Mouse (Mus musculus) forebrain, embryonic 15.5 days (tissue): ENCODE data around the gene Ciapin1. TPM values are rescaled to one million over a fixed set of nuclear protein-coding genes. Genes with fewer than 3 reads are reported as not detected.
"Not testable (repeated sequence)": the region's sequence is repeated elsewhere in the genome, so short reads cannot be mapped to it uniquely, and the experiment has no call there.

Experiments
- ATAC-seq: fragments of 200-750 bp; cut with Nextera tagmentation; replicated peaks from 2 replicates; pipeline ENCODE4 v1.8.0; 2017; ENCODE audit warnings: mild to moderate bottlenecking, moderate TSS enrichment, moderate library complexity
- H3K27ac ChIP-seq: fragments of 300-500 bp; sonication (generic); replicated peaks from 2 replicates; pipeline ENCODE4 v1.5.1; 2015; ENCODE audit warnings: mild to moderate bottlenecking, inconsistent platforms
- H3K27me3 ChIP-seq: fragments of 300-500 bp; sonication (generic); 2 replicates; pipeline ENCODE4 v1.6.1; 2015; ENCODE audit warnings: inconsistent platforms
- H3K36me3 ChIP-seq: fragments of 300-500 bp; sonication (generic); 2 replicates; pipeline ENCODE4 v1.6.1; 2015; ENCODE audit warnings: mild to moderate bottlenecking, inconsistent platforms
- H3K4me1 ChIP-seq: fragments of 300-500 bp; sonication (generic); 2 replicates; pipeline ENCODE4 v1.6.1; 2015; ENCODE audit warnings: inconsistent platforms
- H3K4me2 ChIP-seq: fragments of 300-500 bp; sonication (generic); replicated peaks from 2 replicates; pipeline ENCODE4 v1.6.1; 2015; ENCODE audit warnings: mild to moderate bottlenecking, inconsistent platforms
- H3K4me3 ChIP-seq: fragments of 300-500 bp; sonication (generic); 2 replicates; pipeline ENCODE4 v1.5.1; 2015; ENCODE audit warnings: mild to moderate bottlenecking, inconsistent platforms
- H3K9ac ChIP-seq: fragments of 300-500 bp; sonication (generic); replicated peaks from 2 replicates; pipeline ENCODE4 v1.6.1; 2015; ENCODE audit warnings: mild to moderate bottlenecking, inconsistent platforms
- H3K9me3 ChIP-seq: fragments of 300-500 bp; sonication (generic); 2 replicates; pipeline ENCODE4 v1.6.1; 2016; ENCODE audit warnings: inconsistent platforms
- WGBS: fragments of 180-500 bp; shearing (Covaris S2); methylation state at CpG from one replicate; pipeline ENCODE4 v1.1.7; 2015; ENCODE audit warnings: mixed read lengths; 5-methylcytosine and 5-hydroxymethylcytosine counted together
- polyA plus RNA-seq: library from polyadenylated mRNA; unstranded; fragments of >200 nt; fragmentation: Nextera tagmentation; extraction: Ambion mirVana; gene quantifications from 2 replicates; pipeline ENCODE4 v1.2.1, GENCODE M21; 2015

The Ciapin1 gene
- polyA plus RNA-seq, 1 experiment from 2014 or later: 145 TPM

GRCm38 (mm10) chr8:94850049-94850448 is 11.9 kb upstream of the Ciapin1 start:
- H3K4me1 ChIP-seq: no peaks in the 10 kb centered on the region
- no peak overlapping the region for H3K9ac ChIP-seq
- no peaks in the 10 kb centered on the region for H3K9me3 ChIP-seq
- no peak overlapping the region for H3K4me3 ChIP-seq
- H3K27ac ChIP-seq: no peak overlapping the region
- H3K27me3 ChIP-seq: no peaks in the 10 kb centered on the region
- no peak overlapping the region for H3K4me2 ChIP-seq
- no peak for ATAC-seq
- H3K36me3 ChIP-seq: peaks cover 61% of the 10 kb centered on the region
- 92% methylated on average over 5 of the region's 5 CpGs for WGBS

- no peak overlapping the region for H3K27ac ChIP-seq
Measured at GRCm38 (mm10) chr8:94841183-94841582, 3.0 kb upstream of the Ciapin1 start.

GRCm38 (mm10) chr8:94838600-94838999 is 442 bp upstream of the Ciapin1 start:
- Histone ChIP-seq H3K4me2 (peak overlapping the region; percentile 87), H3K9me3 (no peaks in the 10 kb centered on the region), H3K9ac (peak overlapping the region; percentile 98), H3K4me3 (peak overlapping the region; percentile 99), H3K36me3 (no peaks in the 10 kb centered on the region), H3K4me1 (peaks cover 22% of the 10 kb centered on the region), H3K27me3 (no peaks in the 10 kb centered on the region), H3K27ac (peak overlapping the region; percentile 93)
- peak; percentile 60 for ATAC-seq
- under 1% methylated on average over 24 of the region's 24 CpGs for WGBS

More at GRCm38 (mm10) chr8:94841183-94841582, 3.0 kb upstream of the Ciapin1 start:
- H3K27me3 ChIP-seq: no peaks in the 10 kb centered on the region
- H3K4me1 ChIP-seq: peaks cover 21% of the 10 kb centered on the region
- H3K9me3 ChIP-seq: no peaks in the 10 kb centered on the region
- peaks cover 12% of the 10 kb centered on the region for H3K36me3 ChIP-seq
- no peak overlapping the region for H3K4me2 ChIP-seq
- ATAC-seq: no peak
- no peak overlapping the region for H3K4me3 ChIP-seq
- 55% methylated on average over 2 of the region's 2 CpGs for WGBS
- H3K9ac ChIP-seq: no peak overlapping the region

GRCm38 (mm10) chr8:94836456-94837240 is 1.5 kb downstream of the Ciapin1 start:
- 80% methylated on average over 11 of the region's 11 CpGs for WGBS
- peak overlapping the region; percentile 87 for H3K4me2 ChIP-seq
- H3K36me3 ChIP-seq: peaks cover 3% of the 10 kb centered on the region
- no peaks in the 10 kb centered on the region for H3K9me3 ChIP-seq
- H3K27me3 ChIP-seq: no peaks in the 10 kb centered on the region
- H3K4me3 ChIP-seq: peak overlapping the region; percentile 99
- peak overlapping the region; percentile 98 for H3K9ac ChIP-seq
- no peak for ATAC-seq
- H3K27ac ChIP-seq: no peak overlapping the region
- peaks cover 33% of the 10 kb centered on the region for H3K4me1 ChIP-seq

- not testable (repeated sequence) for H3K27me3 ChIP-seq
Measured at GRCm38 (mm10) chr8:94835751-94836150, 2.4 kb downstream of the Ciapin1 start.

GRCm38 (mm10) chr8:94833901-94834405 is 4.2 kb downstream of the Ciapin1 start:
- Histone ChIP-seq H3K4me1 (peaks cover 29% of the 10 kb centered on the region), H3K36me3 (peaks cover 23% of the 10 kb centered on the region)
- H3K4me2 ChIP-seq, H3K9ac ChIP-seq, H3K9me3 ChIP-seq, H3K27me3 ChIP-seq, H3K27ac ChIP-seq, H3K4me3 ChIP-seq, ATAC-seq: not testable (repeated sequence)
- WGBS: 87% methylated on average over 7 of the region's 7 CpGs

More at GRCm38 (mm10) chr8:94835751-94836150, 2.4 kb downstream of the Ciapin1 start:
- Histone ChIP-seq H3K4me1 (peaks cover 33% of the 10 kb centered on the region), H3K36me3 (peaks cover 10% of the 10 kb centered on the region)
- H3K9ac ChIP-seq, ATAC-seq, H3K9me3 ChIP-seq, H3K4me2 ChIP-seq, H3K27ac ChIP-seq, H3K4me3 ChIP-seq: not testable (repeated sequence)
- WGBS: 94% methylated on average over 13 of the region's 13 CpGs

GRCm38 (mm10) chr8:94828284-94828683 is 9.9 kb downstream of the Ciapin1 start:
- no peaks in the 10 kb centered on the region for H3K27me3 ChIP-seq
- no peak overlapping the region for H3K4me3 ChIP-seq
- no peak overlapping the region for H3K27ac ChIP-seq
- peaks cover 11% of the 10 kb centered on the region; the same call in 1 of the 2 replicates for H3K4me1 ChIP-seq
- ATAC-seq: no peak
- no peaks in the 10 kb centered on the region for H3K9me3 ChIP-seq
- WGBS: 88% methylated on average over 6 of the region's 6 CpGs
- H3K36me3 ChIP-seq: peaks cover 63% of the 10 kb centered on the region
- H3K9ac ChIP-seq: no peak overlapping the region
- no peak overlapping the region for H3K4me2 ChIP-seq

GRCm38 (mm10) chr8:94826210-94826609 is 11.9 kb downstream of the Ciapin1 start:
- H3K36me3 ChIP-seq: peaks cover 73% of the 10 kb centered on the region
- no peaks in the 10 kb centered on the region for H3K9me3 ChIP-seq
- no peaks in the 10 kb centered on the region for H3K27me3 ChIP-seq
- H3K4me2 ChIP-seq: no peak overlapping the region
- ATAC-seq: no peak
- WGBS: 91% methylated on average over 5 of the region's 5 CpGs
- no peak overlapping the region for H3K4me3 ChIP-seq
- H3K9ac ChIP-seq: no peak overlapping the region
- no peaks in the 10 kb centered on the region for H3K4me1 ChIP-seq
- H3K27ac ChIP-seq: no peak overlapping the region

GRCm38 (mm10) chr8:94825170-94825569 is 13.0 kb downstream of the Ciapin1 start:
- no peak overlapping the region for H3K4me2 ChIP-seq
- WGBS: 79% methylated on average over 6 of the region's 6 CpGs
- no peak for ATAC-seq
- peaks cover 75% of the 10 kb centered on the region for H3K36me3 ChIP-seq
- no peaks in the 10 kb centered on the region for H3K4me1 ChIP-seq
- no peak overlapping the region for H3K9ac ChIP-seq
- H3K4me3 ChIP-seq: no peak overlapping the region
- H3K9me3 ChIP-seq: no peaks in the 10 kb centered on the region
- H3K27me3 ChIP-seq: no peaks in the 10 kb centered on the region
- H3K27ac ChIP-seq: no peak overlapping the region

- peak; percentile 38; the same call in 1 of the 2 replicates for ATAC-seq
- Histone ChIP-seq H3K36me3 (peaks cover 64% of the 10 kb centered on the region), H3K4me3 (no peak overlapping the region)
Measured at GRCm38 (mm10) chr8:94822637-94823560, 15.3 kb downstream of the Ciapin1 start.

GRCm38 (mm10) chr8:94821381-94821780 is 16.8 kb downstream of the Ciapin1 start:
- WGBS: 84% methylated on average over 2 of the region's 2 CpGs
- H3K27ac ChIP-seq: no peak overlapping the region
- ATAC-seq: no peak
- H3K9ac ChIP-seq: no peak overlapping the region
- no peak overlapping the region for H3K4me2 ChIP-seq
- no peaks in the 10 kb centered on the region for H3K27me3 ChIP-seq
- no peak overlapping the region for H3K4me3 ChIP-seq
- H3K9me3 ChIP-seq: no peaks in the 10 kb centered on the region
- no peaks in the 10 kb centered on the region for H3K4me1 ChIP-seq
- peaks cover 57% of the 10 kb centered on the region for H3K36me3 ChIP-seq

More at GRCm38 (mm10) chr8:94822637-94823560, 15.3 kb downstream of the Ciapin1 start:
- Histone ChIP-seq H3K27me3 (no peaks in the 10 kb centered on the region), H3K4me2 (no peak overlapping the region), H3K9ac (no peak overlapping the region), H3K27ac (no peak overlapping the region), H3K4me1 (no peaks in the 10 kb centered on the region), H3K9me3 (no peaks in the 10 kb centered on the region)
- 79% methylated on average over 23 of the region's 23 CpGs for WGBS

- H3K9me3 ChIP-seq: no peaks in the 10 kb centered on the region
- WGBS: 85% methylated on average over 7 of the region's 7 CpGs
- no peak overlapping the region for H3K27ac ChIP-seq
- no peak for ATAC-seq
- no peak overlapping the region for H3K4me2 ChIP-seq
- no peaks in the 10 kb centered on the region for H3K27me3 ChIP-seq
- no peaks in the 10 kb centered on the region for H3K4me1 ChIP-seq
- H3K36me3 ChIP-seq: peaks cover 50% of the 10 kb centered on the region
- H3K9ac ChIP-seq: no peak overlapping the region
- H3K4me3 ChIP-seq: no peak overlapping the region
Measured at GRCm38 (mm10) chr8:94820553-94820952, 17.6 kb downstream of the Ciapin1 start.
